In the genomic region with DNA sequence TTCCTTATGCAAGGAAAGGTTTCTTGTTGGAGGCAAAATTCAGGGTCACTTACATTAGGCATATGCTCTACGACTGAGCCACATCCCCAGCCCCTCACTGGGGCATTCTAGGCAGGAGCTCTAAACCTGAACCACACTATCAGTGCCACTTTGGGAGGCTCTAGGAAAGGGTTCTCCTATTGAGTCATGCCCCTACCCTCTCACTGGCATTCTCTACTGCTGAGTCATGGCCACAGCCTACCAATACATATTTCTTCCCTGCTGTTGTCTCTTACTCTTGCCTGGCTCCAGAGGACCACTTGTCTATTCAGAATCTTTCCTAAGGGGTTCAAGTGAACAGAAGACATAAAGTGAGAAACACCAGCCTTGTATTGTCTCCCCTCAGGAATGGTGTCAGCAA, we compare ENCODE assay signal across 31 mouse cellular contexts. TPM values are rescaled to one million over a fixed set of nuclear protein-coding genes. Genes with fewer than 3 reads are reported as not detected.
A peak's percentile ranks its signal among the peaks of the same experiment; 100 is the strongest.
DNase-seq lines count a peak whose midpoint lies in the region; ATAC-seq and TF ChIP-seq lines count a peak whose summit lies in the region.
"Had no signal": no experiment of that assay in that cellular context is flagged by ENCODE, and none has a peak within 500 bp of the region (broad histone marks: within the 10 kb centered on the region; RNA-seq: fewer than 3 reads in every experiment).

No protein-coding gene starts in this region.

- H3K27ac ChIP-seq in lung, postnatal 0 days (ENCODE audit: low read length) = no peak overlapping the region
- H3K27ac ChIP-seq in intestine, embryonic 16.5 days (ENCODE audit: low read length) = no peak overlapping the region
- H3K27ac ChIP-seq: embryonic facial prominence, embryonic 15.5 days; heart, embryonic 15.5 days; hindbrain, embryonic 10.5 days; limb, embryonic 15.5 days; liver, embryonic 14.5 days; midbrain, embryonic 10.5 days; neural tube, embryonic 15.5 days; stomach, embryonic 15.5 days had no signal

- H3K36me3 ChIP-seq in lung, postnatal 0 days (ENCODE audit: insufficient read depth, low read length) = no peaks in the 10 kb centered on the region
- no peaks in the 10 kb centered on the region for H3K36me3 ChIP-seq in intestine, embryonic 16.5 days (ENCODE audit: control insufficient read depth, insufficient read depth, low read length)
- H3K36me3 ChIP-seq: embryonic facial prominence, embryonic 15.5 days; heart, embryonic 15.5 days; hindbrain, embryonic 10.5 days; limb, embryonic 15.5 days; midbrain, embryonic 10.5 days; neural tube, embryonic 15.5 days; stomach, embryonic 15.5 days had no signal

- no peak for TF ChIP-seq EP300 in lung, postnatal 0 days (IDR thresholded peaks at IDR 0.05)

- intact Hi-C loops in heart, postnatal 10 days (cut with DNase I) = no loop called here

- no peaks in the 10 kb centered on the region for H3K4me1 ChIP-seq in lung, postnatal 0 days (ENCODE audit: insufficient read depth, low read depth, low read length)
- H3K4me1 ChIP-seq in intestine, embryonic 16.5 days (ENCODE audit: control insufficient read depth, insufficient read depth, low read length) = no peaks in the 10 kb centered on the region
- H3K4me1 ChIP-seq: embryonic facial prominence, embryonic 15.5 days; heart, embryonic 15.5 days; hindbrain, embryonic 10.5 days; limb, embryonic 15.5 days; midbrain, embryonic 10.5 days; neural tube, embryonic 15.5 days; stomach, embryonic 15.5 days had no signal

- peak; percentile 16 for DNase-seq in lung, postnatal 36 days
- DNase-seq in lung, postnatal 0 days (ENCODE audit: low spot score) = no peak
- DNase-seq in adrenal gland, postnatal 14 days = peak; percentile 40
- peak; percentile 36 for DNase-seq in fibroblast of lung, adult 2 months (ENCODE audit: low read depth)
- no peak for DNase-seq in urinary bladder, postnatal 10 days (ENCODE audit: low spot score)
- no peak for DNase-seq in kidney, postnatal 25 days
- DNase-seq in heart, postnatal 10 days = no peak
- DNase-seq: cerebellum, adult 2 months; gastrocnemius, postnatal 36 days; kidney, adult 18-20 months; left cerebral cortex, postnatal 4 days; lung, embryonic 14.5 days; lung, postnatal 4 days; right cerebral cortex, adult 18-20 months; right cerebral cortex, postnatal 4 days; thymus, postnatal 36 days had no signal

- WGBS in lung, postnatal 0 days = 67% methylated on average over 1 of the region's 1 CpGs
- 88% methylated on average over 1 of the region's 1 CpGs for WGBS in intestine, embryonic 16.5 days

- no peak overlapping the region for H3K9ac ChIP-seq in lung, postnatal 0 days (replicated peaks; ENCODE audit: low read depth)
- H3K9ac ChIP-seq in intestine, embryonic 16.5 days (ENCODE audit: low read depth, low read length) = no peak overlapping the region
- H3K9ac ChIP-seq: embryonic facial prominence, embryonic 15.5 days; heart, embryonic 15.5 days; limb, embryonic 15.5 days; liver, embryonic 14.5 days; lung, embryonic 14.5 days; neural tube, embryonic 15.5 days; stomach, embryonic 15.5 days had no signal

- H3K4me3 ChIP-seq in lung, postnatal 0 days (ENCODE audit: low read depth, low read length) = no peak overlapping the region
- no peak overlapping the region for H3K4me3 ChIP-seq in intestine, embryonic 16.5 days (ENCODE audit: low read length)
- H3K4me3 ChIP-seq: embryonic facial prominence, embryonic 15.5 days; heart, embryonic 15.5 days; hindbrain, embryonic 10.5 days; limb, embryonic 15.5 days; midbrain, embryonic 10.5 days; neural tube, embryonic 15.5 days; stomach, embryonic 15.5 days had no signal

- no peaks in the 10 kb centered on the region for H3K9me3 ChIP-seq in lung, postnatal 0 days (ENCODE audit: low read length)
- no peaks in the 10 kb centered on the region for H3K9me3 ChIP-seq in intestine, embryonic 16.5 days (ENCODE audit: control insufficient read depth, low read length)
- H3K9me3 ChIP-seq: embryonic facial prominence, embryonic 15.5 days; heart, embryonic 15.5 days; hindbrain, embryonic 10.5 days; limb, embryonic 15.5 days; midbrain, embryonic 10.5 days; neural tube, embryonic 15.5 days; stomach, embryonic 15.5 days had no signal

- ATAC-seq in lung, postnatal 0 days = no peak
- no peak for ATAC-seq in intestine, embryonic 16.5 days

- H3K27me3 ChIP-seq in lung, postnatal 0 days (replicated peaks; ENCODE audit: insufficient read depth, low read length) = no peaks in the 10 kb centered on the region
- no peaks in the 10 kb centered on the region for H3K27me3 ChIP-seq in intestine, embryonic 16.5 days (replicated peaks; ENCODE audit: control insufficient read depth, insufficient read depth, low read length)
- H3K27me3 ChIP-seq: embryonic facial prominence, embryonic 15.5 days; heart, embryonic 15.5 days; limb, embryonic 15.5 days; neural tube, embryonic 15.5 days; stomach, embryonic 15.5 days had no signal

- no peak for TF ChIP-seq CTCF in lung, postnatal 0 days (IDR thresholded peaks at IDR 0.05)

- no peak overlapping the region for H3K4me2 ChIP-seq in lung, postnatal 0 days (replicated peaks; ENCODE audit: low read depth, low read length)
- H3K4me2 ChIP-seq in intestine, embryonic 16.5 days (ENCODE audit: low read depth, low read length) = no peak overlapping the region
- H3K4me2 ChIP-seq: embryonic facial prominence, embryonic 15.5 days; heart, embryonic 15.5 days; limb, embryonic 15.5 days; lung, embryonic 14.5 days; neural tube, embryonic 15.5 days; stomach, embryonic 15.5 days had no signal

RNA-seq across cellular contexts. Expression of a gene that starts 2.8 kb away (rescaled TPM):
- 3.2 and 4.0 TPM in 2 replicates for polyA plus RNA-seq in lung, postnatal 0 days (2015; fragmentation: Nextera tagmentation; extraction: Ambion mirVana)
- 1.1 and 1.4 TPM in 2 replicates for total RNA-seq in adrenal gland, postnatal 14 days (2021)
- polyA plus RNA-seq in intestine, embryonic 16.5 days (2015; fragmentation: Nextera tagmentation; extraction: Ambion mirVana) = 1.6 TPM in 2 replicates
- total RNA-seq in heart, postnatal 10 days (2021) = under 1 TPM; 0.81 to 0.94 TPM
- total RNA-seq: midbrain, postnatal 0 days had no signal
- polyA plus RNA-seq: midbrain, postnatal 0 days had no signal

RNA-seq across cellular contexts. Expression of a gene that starts 9.0 kb away (rescaled TPM):
- polyA plus RNA-seq in lung, postnatal 0 days (2015; fragmentation: Nextera tagmentation; extraction: Ambion mirVana) = 8.5 and 9.0 TPM in 2 replicates
- 9.3 and 10.1 TPM in 2 replicates for total RNA-seq in adrenal gland, postnatal 14 days (2021)
- polyA plus RNA-seq in intestine, embryonic 16.5 days (2015; fragmentation: Nextera tagmentation; extraction: Ambion mirVana) = 11.2 and 11.7 TPM in 2 replicates
- total RNA-seq in heart, postnatal 10 days (2021) = 1 to 10 TPM; 4.8 to 5.4 TPM

RNA-seq across cellular contexts. Expression of a gene that starts 27.4 kb away (rescaled TPM):
- 0.31 and 0.39 TPM in 2 replicates for polyA plus RNA-seq in lung, postnatal 0 days (2015; fragmentation: Nextera tagmentation; extraction: Ambion mirVana)
- not detected in 2 replicates for total RNA-seq in adrenal gland, postnatal 14 days (2021)
- polyA plus RNA-seq in intestine, embryonic 16.5 days (2015; fragmentation: Nextera tagmentation; extraction: Ambion mirVana) = 0.11 and 0.33 TPM in 2 replicates
- total RNA-seq in heart, postnatal 10 days (2021) = not detected
- total RNA-seq: gastrocnemius, adult 18-20 months; gastrocnemius, postnatal 36 days; layer of hippocampus, postnatal 14 days; left cerebral cortex, adult 8-10 months; midbrain, postnatal 0 days had no signal
- polyA plus RNA-seq: cerebellum, adult 2 months; forebrain, embryonic 11.5 days; heart, embryonic 15.5 days; hindbrain, embryonic 10.5 days; kidney, embryonic 16.5 days; limb, embryonic 15.5 days; lung, embryonic 14.5 days; midbrain, embryonic 10.5 days; midbrain, postnatal 0 days; neural tube, embryonic 15.5 days had no signal

RNA-seq across cellular contexts. Expression of a gene that starts 28.3 kb away (rescaled TPM):
- 0.07 and 0.08 TPM in 2 replicates for polyA plus RNA-seq in lung, postnatal 0 days (2015; fragmentation: Nextera tagmentation; extraction: Ambion mirVana)
- 0.22 TPM in 1 of 2 replicates, not detected in the other for total RNA-seq in adrenal gland, postnatal 14 days (2021)
- 9.9 and 10.1 TPM in 2 replicates for polyA plus RNA-seq in intestine, embryonic 16.5 days (2015; fragmentation: Nextera tagmentation; extraction: Ambion mirVana)
- not detected for total RNA-seq in heart, postnatal 10 days (2021)
- total RNA-seq: gastrocnemius, adult 18-20 months; gastrocnemius, postnatal 36 days; left cerebral cortex, adult 8-10 months; midbrain, postnatal 0 days had no signal
- polyA plus RNA-seq: embryonic facial prominence, embryonic 15.5 days; forebrain, embryonic 11.5 days; heart, embryonic 15.5 days; hindbrain, embryonic 10.5 days; kidney, embryonic 16.5 days; limb, embryonic 15.5 days; lung, embryonic 14.5 days; midbrain, embryonic 10.5 days; midbrain, postnatal 0 days; neural tube, embryonic 15.5 days had no signal

RNA-seq across cellular contexts. Expression of a gene that starts 49.6 kb away (rescaled TPM):
- 4.8 and 6.3 TPM in 2 replicates for polyA plus RNA-seq in lung, postnatal 0 days (2015; fragmentation: Nextera tagmentation; extraction: Ambion mirVana)
- not detected in 2 replicates for total RNA-seq in adrenal gland, postnatal 14 days (2021)
- 0.27 and 0.33 TPM in 2 replicates for polyA plus RNA-seq in intestine, embryonic 16.5 days (2015; fragmentation: Nextera tagmentation; extraction: Ambion mirVana)
- total RNA-seq in heart, postnatal 10 days (2021) = not detected
- total RNA-seq: gastrocnemius, postnatal 36 days; layer of hippocampus, postnatal 14 days; left cerebral cortex, adult 8-10 months; left cerebral cortex, postnatal 4 days had no signal
- polyA plus RNA-seq: cerebellum, adult 2 months had no signal

Comparison
In these comparisons a context has a peak if more than half of its experiments do, and no peak if none do; other contexts are left out.
1. DNase-seq: peak in lung, postnatal 36 days (single experiment), adrenal gland, postnatal 14 days (single experiment) and fibroblast of lung, adult 2 months (single experiment); none in lung, postnatal 0 days (single experiment), urinary bladder, postnatal 10 days (single experiment), kidney, postnatal 25 days (0 of 2) and heart, postnatal 10 days (0 of 2).